Mouse (Mus musculus): Measurements from ENCODE around the gene BC061237. TPM values are rescaled to one million over a fixed set of nuclear protein-coding genes. Genes with fewer than 3 reads are reported as not detected.
"Not testable (repeated sequence)": the region's sequence is repeated elsewhere in the genome, so short reads cannot be mapped to it uniquely, and the experiment has no call there.

The BC061237 gene
- not detected in 2 replicates for polyA plus RNA-seq (2014; fragmentation: Nextera tagmentation; extraction: Ambion mirVana)

- H3K27ac ChIP-seq (ENCODE audit: low read depth); H3K4me3 ChIP-seq (ENCODE audit: low read depth, low read length); H3K4me1 ChIP-seq (replicated peaks; ENCODE audit: control insufficient read depth, insufficient read depth, low read length); H3K36me3 ChIP-seq (ENCODE audit: control insufficient read depth, insufficient read depth, low read length); H3K4me2 ChIP-seq (ENCODE audit: low read length); ATAC-seq (replicated peaks; ENCODE audit: low FRiP score, low TSS enrichment, low read depth); H3K9me3 ChIP-seq (ENCODE audit: control insufficient read depth, low read length); H3K9ac ChIP-seq (ENCODE audit: low read length); DNase-seq (ENCODE audit: low spot score); H3K27me3 ChIP-seq (replicated peaks; ENCODE audit: control insufficient read depth, insufficient read depth, low read length): not testable (repeated sequence)
- WGBS: 100% methylated on average over 1 of the region's 1 CpGs
Measured at GRCm38 (mm10) chr14:44492163-44492562, at the start of gene BC061237. Gene BC061237 (plus strand): TSS chr14:44492463.

- not testable (repeated sequence) for H3K4me2 ChIP-seq (ENCODE audit: low read length); H3K27me3 ChIP-seq (replicated peaks; ENCODE audit: control insufficient read depth, insufficient read depth, low read length); H3K36me3 ChIP-seq (ENCODE audit: control insufficient read depth, insufficient read depth, low read length); H3K9me3 ChIP-seq (ENCODE audit: control insufficient read depth, low read length); DNase-seq (ENCODE audit: low spot score); ATAC-seq (replicated peaks; ENCODE audit: low FRiP score, low TSS enrichment, low read depth); H3K9ac ChIP-seq (ENCODE audit: low read length); H3K4me3 ChIP-seq (ENCODE audit: low read depth, low read length); H3K4me1 ChIP-seq (replicated peaks; ENCODE audit: control insufficient read depth, insufficient read depth, low read length); H3K27ac ChIP-seq (ENCODE audit: low read depth)
- WGBS: 89% methylated on average over 5 of the region's 5 CpGs
Measured at GRCm38 (mm10) chr14:44517976-44518375, 25.7 kb downstream of the BC061237 start, which contains the start of gene Gm17093. Gene Gm17093 (plus strand): TSS chr14:44518276.

DNA sequence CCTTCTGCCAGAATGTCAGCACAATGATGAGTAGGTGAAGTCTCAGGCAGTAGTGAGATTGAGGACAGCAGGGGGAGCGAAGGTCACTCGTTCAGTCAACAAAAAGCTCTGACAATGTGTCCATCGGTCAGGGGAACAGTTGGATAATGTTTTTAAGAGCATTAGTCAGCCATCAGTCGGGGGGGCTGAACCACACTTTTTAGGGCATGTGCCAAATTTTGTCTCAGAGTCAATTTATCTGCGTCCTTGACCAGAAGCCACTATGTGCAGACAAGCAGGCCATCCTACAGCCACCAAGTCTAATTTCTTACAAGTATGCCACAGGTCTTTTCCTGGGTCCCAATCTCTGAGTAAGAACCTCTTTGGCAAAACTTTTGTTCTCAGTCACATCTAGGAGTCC lies 55.7 kb downstream of the BC061237 start:
- H3K9me3 ChIP-seq (ENCODE audit: control insufficient read depth, low read length); H3K4me2 ChIP-seq (ENCODE audit: low read length); H3K9ac ChIP-seq (ENCODE audit: low read length); H3K36me3 ChIP-seq (ENCODE audit: control insufficient read depth, insufficient read depth, low read length); ATAC-seq (replicated peaks; ENCODE audit: low FRiP score, low TSS enrichment, low read depth); DNase-seq (ENCODE audit: low spot score); H3K4me1 ChIP-seq (replicated peaks; ENCODE audit: control insufficient read depth, insufficient read depth, low read length); H3K27me3 ChIP-seq (replicated peaks; ENCODE audit: control insufficient read depth, insufficient read depth, low read length); H3K4me3 ChIP-seq (ENCODE audit: low read depth, low read length); H3K27ac ChIP-seq (ENCODE audit: low read depth): not testable (repeated sequence)
- 64% methylated on average over 3 of the region's 5 CpGs for WGBS

Other genes with a start within 250 kb of the BC061237 start
- gene Gm8220, start 206.9 kb upstream of the BC061237 start, polyA plus RNA-seq (2014; fragmentation: Nextera tagmentation; extraction: Ambion mirVana): not detected in 2 replicates
- gene Gm5930, start 153.9 kb upstream of the BC061237 start, polyA plus RNA-seq (2014; fragmentation: Nextera tagmentation; extraction: Ambion mirVana): not detected in 2 replicates
- gene Gm8229, start 127.1 kb upstream of the BC061237 start, polyA plus RNA-seq (2014; fragmentation: Nextera tagmentation; extraction: Ambion mirVana): not detected in 2 replicates
- not detected in 2 replicates for gene Gm3371, start 81.8 kb upstream of the BC061237 start, polyA plus RNA-seq (2014; fragmentation: Nextera tagmentation; extraction: Ambion mirVana)
- not detected in 2 replicates for gene Gm8232, start 58.8 kb upstream of the BC061237 start, polyA plus RNA-seq (2014; fragmentation: Nextera tagmentation; extraction: Ambion mirVana)
- gene Gm17093, start 25.8 kb downstream of the BC061237 start, polyA plus RNA-seq (2014; fragmentation: Nextera tagmentation; extraction: Ambion mirVana): not detected in 2 replicates
- gene Gm8247, start 90.7 kb downstream of the BC061237 start, polyA plus RNA-seq (2014; fragmentation: Nextera tagmentation; extraction: Ambion mirVana): not detected in 2 replicates
- not detected in 2 replicates for gene Gm5624, start 135.5 kb downstream of the BC061237 start, polyA plus RNA-seq (2014; fragmentation: Nextera tagmentation; extraction: Ambion mirVana)
- gene Gm8257, start 214.0 kb downstream of the BC061237 start, polyA plus RNA-seq (2014; fragmentation: Nextera tagmentation; extraction: Ambion mirVana): not detected in 2 replicates

All from intestine, embryonic 14.5 days (tissue).